Mouse (Mus musculus) MEL-GATA-1-ER (cell line): ENCODE measurements around the gene Prl.
"Not testable (repeated sequence)": the region's sequence is repeated elsewhere in the genome, so short reads cannot be mapped to it uniquely, and the experiment has no call there.

Experiments used
- DNase-seq: peaks from one replicate; pipeline ENCODE4 v3.0.0-alpha.2; 2012; ENCODE audit warnings: low read depth; ENCODE audit errors: extremely low read depth

Gene Prl

GRCm38 (mm10) chr13:27057270-27057669 lies at the start of gene Prl:
TSS of gene Prl (plus strand) at chr13:27057570.
- no peak for DNase-seq

- no peak for DNase-seq
Observed at GRCm38 (mm10) chr13:27026614-27027013, 30.8 kb upstream of the Prl start.

- DNase-seq, result no peak
Observed at GRCm38 (mm10) chr13:27027376-27027775, 30.0 kb upstream of the Prl start.

- DNase-seq, result no peak
Observed at GRCm38 (mm10) chr13:27028501-27029240, 28.7 kb upstream of the Prl start.

- DNase-seq, result no peak
Observed at GRCm38 (mm10) chr13:27031101-27031852, 26.1 kb upstream of the Prl start.

GRCm38 (mm10) chr13:27031853-27032240 lies 25.5 kb upstream of the Prl start:
- no peak for DNase-seq

GRCm38 (mm10) chr13:27032998-27033397 lies 24.4 kb upstream of the Prl start:
- DNase-seq, result no peak

GRCm38 (mm10) chr13:27042185-27042584 lies 15.2 kb upstream of the Prl start:
- DNase-seq, result no peak

GRCm38 (mm10) chr13:27043326-27043725 lies 14.0 kb upstream of the Prl start:
- no peak for DNase-seq

GRCm38 (mm10) chr13:27059177-27059576 lies 1.8 kb downstream of the Prl start:
- DNase-seq, result no peak

GRCm38 (mm10) chr13:27093890-27094289 lies 36.5 kb downstream of the Prl start, which contains the start of gene Prl3d1:
TSS of gene Prl3d1 (plus strand) at chr13:27094190.
- DNase-seq, result not testable (repeated sequence)
